Mouse (Mus musculus) thymus, postnatal 36 days (tissue): ENCODE measurements at regions not wholly inside any gene's neighbourhood (a gene's known extent, or its start where the extent isn't known, plus 50 kb on each side); places are given as distances from the start of the nearest gene placed in this dataset.

ENCODE experiments used
- DNase-seq, 2 experiments: peaks; one replicate each; pipeline ENCODE4 v3.0.0; 2022; ENCODE audit warnings: mixed read lengths in 2 of 2

DNA sequence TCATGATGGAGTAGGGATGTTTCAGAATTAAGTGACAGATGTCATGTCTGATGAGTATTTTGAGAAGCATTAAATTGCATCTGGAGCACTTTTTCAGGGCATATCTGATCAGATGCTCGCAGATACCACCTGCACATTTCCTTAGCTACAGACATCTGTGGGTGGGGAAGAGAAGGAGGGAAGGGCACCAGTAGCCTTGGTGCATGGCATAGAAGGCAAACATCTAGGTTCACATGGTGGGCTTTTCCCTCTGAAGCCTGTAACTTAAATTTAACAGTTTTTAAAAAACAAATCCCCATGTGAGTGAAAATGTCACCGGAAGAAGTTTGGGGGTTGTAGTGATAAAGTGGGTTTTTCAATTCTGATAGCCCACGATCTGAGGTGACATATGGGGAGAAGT is 267.1 kb upstream of the Ptger4 start:
- DNase-seq: peak; percentile 32 to 59

DNA sequence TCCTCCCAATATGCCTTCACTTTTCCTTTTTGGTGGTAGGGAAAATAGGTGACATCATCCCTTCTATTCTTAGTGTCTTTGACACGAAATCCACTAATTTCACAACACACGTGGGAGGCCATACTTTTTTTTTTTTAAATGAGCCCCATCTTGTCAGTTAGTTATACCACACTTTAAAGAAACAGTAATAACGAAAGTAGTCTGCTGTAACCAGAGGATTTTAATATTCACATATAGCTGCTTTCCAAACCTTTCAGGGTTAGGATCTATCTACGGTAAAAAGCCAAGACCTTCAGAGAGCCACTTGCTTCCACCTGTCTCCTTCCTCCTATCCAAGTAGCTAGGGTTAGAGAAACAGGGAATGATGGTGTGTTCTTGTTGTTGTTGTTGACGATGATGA is 268.6 kb upstream of the Ptger4 start:
- no peak for DNase-seq

DNA sequence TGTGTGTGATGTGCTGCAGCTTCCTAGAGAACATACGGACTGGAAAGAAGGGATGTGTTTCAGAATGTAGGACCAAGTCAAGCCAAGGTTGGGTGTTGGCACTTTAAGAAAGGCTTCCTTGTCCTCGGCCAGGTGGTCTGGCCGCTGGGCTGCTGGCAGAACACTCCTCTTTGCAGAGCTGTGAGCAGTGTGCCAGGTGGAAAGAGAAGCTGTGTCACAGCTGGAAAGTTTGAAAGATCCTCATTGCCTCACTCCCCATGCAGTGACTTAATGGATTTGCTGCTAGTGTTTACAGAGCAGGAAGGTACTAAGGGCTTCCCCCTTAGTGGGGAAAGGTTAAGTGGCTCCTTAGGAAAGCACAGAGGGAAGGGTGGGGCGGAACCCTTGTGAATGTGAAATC is 269.2 kb upstream of the Ptger4 start:
- DNase-seq: peak; percentile 53 to 63

DNA sequence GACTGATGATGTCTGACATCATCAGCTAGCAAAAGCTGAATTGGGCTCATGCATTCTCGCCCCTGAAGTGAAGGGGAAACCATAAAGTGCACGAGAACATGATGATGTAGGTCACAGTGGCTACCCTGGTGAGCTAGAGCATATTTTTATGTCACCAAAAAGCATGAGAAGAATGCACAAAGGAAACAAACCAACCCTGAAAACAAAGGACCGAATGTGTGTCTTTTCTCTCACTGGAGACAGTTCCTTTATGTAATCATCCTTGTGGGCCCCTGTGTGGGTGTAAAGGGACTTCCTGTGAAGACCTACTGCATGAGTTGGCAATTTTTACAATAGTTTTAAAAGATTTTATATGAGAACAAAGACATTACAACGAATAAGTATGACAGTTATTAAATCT is 270.2 kb upstream of the Ptger4 start:
- peak; percentile 39 to 44 for DNase-seq

DNA sequence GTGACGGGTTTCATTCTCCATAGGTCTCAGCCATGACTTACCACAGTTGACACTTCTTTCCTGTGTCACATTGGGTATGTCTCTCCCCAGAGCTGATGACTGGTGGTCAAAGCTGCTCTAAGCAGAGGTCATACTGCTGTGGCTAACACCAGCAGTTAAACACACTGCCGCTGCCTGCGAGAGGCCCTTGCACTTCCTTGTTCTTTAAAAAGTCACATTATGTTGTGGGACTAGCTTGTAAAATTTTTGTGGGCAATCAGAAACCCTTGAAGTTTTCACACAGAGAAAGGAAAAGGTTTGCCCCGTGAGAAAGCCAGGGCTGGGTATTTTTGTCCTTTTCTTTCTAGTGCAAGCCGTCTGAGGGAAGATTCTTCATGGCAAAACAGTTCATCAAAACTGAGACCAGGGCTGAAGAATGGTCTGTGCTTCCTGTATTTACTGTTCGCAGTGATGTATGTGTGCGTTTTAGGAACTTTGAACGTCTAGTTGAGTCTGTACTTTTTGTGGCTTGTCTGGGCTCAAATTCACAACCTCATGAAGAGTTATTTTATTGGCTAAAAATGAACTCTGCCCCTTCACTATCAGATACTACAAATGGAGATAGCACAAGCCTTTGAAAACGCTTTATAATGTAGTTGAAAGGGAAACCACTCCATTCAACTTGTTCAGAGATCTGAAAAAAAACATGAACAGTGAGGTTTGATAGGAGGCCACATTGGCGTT is 273.4 kb upstream of the Ptger4 start:
- peak; percentile 38 to 43 for DNase-seq

DNA sequence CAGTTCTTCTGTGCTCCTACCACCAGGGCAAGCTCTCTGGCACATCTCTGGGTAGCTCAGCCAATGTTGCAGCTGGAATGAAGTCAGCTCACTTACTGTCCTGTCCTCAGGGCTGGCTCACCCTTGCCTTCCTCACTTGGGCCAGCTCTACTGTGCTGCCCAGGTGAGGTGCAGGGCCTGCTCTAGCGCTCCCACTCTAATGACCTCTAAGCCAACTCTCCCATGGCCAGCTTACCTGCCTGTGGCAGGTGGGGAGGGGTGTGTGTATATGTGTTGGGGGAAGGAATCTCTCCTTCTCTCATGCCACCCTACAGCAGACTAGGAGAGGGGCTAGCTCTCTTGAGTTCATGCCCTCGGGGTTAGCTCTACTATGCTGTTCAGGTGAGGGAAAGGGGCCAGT is 275.6 kb upstream of the Ptger4 start:
- no peak for DNase-seq

DNA sequence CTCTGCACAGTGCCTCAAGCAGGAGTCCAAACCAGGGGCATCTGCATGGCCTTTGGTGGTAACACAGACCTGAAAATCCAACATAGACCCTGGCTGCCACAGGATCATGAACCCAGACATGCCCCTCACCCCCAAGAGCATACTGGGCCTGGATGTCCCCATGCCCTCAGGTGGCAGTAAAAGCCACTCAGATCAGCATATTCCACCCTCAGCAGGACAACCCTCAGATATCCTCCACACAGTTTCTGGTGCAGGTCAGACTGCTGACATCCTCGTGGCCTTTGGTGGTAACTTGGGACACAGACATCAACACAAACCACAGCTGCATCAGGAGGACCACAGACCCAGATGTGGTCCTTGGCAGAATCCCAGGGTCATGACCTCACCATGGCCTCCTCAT is 276.0 kb upstream of the Ptger4 start:
- DNase-seq: no peak

DNA sequence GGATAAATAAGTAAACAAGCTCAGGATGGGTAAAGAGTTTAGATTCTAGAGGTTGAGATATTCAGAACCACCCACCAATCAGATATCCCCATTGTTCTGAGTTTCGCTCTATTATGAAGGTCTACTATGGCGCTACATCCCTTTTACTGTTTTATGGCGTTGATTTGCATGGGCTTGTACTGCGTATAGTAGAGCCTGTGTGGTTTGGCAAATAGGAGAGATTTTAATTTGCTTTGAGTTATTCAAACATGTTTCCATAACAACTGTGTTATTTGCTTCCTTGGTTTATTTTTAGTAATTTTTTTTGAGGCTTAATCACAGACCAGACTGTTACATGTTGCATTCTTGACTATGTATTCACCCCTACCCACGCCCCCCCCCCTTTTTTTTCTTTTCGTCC is 284.6 kb upstream of the Ptger4 start:
- DNase-seq: no peak

DNA sequence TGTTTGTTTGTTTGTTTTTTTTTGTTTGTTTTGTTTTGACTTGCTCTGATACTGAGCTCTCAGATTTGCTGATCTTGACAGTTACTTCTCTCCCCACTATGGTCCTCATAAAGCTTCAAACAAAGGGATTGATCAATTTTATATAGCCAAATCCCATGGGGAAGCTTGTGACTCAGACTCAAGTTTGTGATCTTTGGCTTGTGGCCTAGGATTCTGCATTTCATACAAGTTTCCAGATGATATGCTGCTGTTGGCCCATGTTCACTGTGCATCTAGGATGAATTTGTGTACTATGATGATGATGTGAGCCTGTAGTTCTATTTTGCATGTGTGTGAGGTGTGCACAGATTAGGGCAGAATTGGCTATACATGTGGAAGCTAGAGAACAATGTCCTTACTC is 289.7 kb upstream of the Ptger4 start:
- no peak for DNase-seq

DNA sequence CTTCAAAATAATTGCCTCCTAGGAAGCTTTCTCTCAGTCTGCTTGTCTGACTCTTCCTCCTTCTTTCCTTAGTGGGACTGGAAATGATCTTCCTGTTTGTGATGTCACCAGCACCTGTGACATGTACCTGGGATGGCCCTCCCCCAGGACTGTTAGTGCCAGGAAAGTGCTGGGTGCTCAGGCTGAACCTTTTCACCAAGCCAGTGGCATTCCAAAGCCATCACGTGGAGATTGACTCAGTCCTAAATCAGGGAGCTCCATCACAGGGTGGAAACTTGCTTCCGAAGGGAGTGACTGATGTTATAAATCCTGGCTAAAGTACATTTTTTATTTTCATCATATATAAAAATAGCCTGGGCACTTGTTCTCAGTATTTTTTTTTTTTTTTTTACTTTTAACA is 293.4 kb upstream of the Ptger4 start:
- no peak for DNase-seq

DNA sequence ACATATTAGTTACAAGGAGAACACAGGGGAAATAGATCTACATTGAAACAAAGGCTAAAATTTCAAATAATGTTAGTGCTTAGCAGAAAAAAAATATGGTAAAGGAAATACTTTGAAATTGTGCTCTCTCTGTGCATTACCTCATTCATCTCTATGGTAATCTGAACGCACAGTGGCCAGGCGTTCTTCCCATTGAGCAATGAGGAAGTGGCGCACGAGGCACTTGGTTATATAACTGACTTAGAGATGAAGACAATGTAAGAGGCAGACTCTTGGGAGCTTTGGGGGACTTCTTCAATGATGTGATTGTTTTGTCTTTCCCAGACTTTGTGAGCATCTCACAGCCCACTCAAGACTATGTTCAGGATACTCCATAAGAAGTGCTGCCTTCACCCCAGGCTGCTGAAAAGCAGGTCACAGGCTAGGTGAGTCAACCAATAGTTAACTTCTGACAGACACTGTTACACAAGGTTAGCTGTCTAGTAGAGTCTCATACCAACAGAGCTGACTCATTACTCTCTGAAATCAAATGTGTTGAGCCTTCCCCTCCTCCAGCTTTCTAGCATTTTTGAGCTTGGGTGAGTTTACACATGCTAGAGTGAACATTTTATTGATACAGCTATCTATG is 295.4 kb upstream of the Ptger4 start:
- no peak for DNase-seq

DNA sequence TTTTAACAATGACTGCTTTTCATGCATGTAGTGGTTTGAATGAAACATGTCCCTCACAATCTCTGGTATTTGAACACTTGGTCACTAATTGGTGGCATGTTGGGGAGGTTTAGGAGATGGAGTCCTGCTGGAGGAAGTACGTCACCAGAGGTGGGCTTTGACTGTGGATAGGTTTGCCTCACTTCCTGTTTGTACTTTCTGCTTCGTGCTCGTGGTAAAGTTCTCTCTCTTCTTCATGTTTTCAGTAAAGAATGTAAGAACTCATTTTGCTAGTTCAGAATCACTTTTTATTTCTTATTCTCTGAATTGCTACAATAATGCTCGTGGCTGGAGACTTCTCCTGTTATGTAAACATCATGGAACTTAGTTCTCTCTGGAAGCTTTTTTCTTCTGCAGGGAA is 310.5 kb upstream of the Ptger4 start:
- DNase-seq: no peak

DNA sequence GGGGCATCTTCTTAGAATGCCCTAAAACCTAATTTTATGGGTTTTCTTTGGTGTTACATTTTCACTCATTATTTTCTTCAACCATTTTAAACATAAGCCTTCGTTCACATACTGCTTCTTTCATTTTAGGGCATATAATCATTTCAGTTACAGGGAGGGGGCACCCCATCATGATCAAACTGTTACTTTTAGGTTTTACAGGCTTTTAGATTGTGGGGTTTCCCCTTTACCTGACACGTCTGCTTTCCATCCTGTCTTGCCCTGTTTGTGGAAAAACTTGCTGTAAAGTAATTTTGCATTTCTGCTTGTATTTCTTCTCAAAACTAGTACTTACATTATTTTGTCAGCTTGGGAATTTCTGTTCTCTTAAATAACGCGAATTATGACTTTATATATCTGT is 310.9 kb upstream of the Ptger4 start:
- no peak for DNase-seq

DNA sequence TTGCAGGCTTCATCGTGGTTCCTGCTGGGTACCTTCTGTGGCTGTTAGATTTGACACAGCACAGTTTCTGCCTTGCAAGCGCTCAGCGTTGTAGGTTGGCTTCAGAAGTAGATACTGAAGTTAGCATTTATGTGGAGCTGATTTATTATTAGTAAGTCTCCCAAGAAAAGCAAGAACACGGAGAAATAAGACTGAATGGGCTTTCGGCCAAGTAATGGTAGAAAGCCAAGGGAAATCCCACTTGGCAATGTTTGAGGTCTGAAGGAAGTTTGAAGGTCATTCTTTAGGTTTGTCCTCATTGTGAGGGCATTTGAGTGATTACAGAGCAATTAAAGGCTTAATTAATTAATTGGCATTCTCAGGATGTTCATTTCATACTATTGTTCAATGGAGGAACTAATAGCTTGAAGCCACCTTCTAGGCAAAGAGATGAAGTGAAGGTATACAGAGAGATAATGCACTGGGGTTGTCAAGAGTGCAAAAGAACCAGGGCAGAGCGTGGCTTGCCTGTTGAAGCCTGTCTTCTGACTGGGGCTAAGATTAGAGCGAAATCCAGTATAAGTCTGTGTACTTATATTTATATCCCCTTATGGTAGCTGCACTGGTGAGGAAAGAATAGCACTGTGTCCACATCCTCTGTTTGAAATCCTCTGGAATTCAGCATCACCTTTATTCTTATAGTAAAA is 311.5 kb upstream of the Ptger4 start:
- DNase-seq: no peak

DNA sequence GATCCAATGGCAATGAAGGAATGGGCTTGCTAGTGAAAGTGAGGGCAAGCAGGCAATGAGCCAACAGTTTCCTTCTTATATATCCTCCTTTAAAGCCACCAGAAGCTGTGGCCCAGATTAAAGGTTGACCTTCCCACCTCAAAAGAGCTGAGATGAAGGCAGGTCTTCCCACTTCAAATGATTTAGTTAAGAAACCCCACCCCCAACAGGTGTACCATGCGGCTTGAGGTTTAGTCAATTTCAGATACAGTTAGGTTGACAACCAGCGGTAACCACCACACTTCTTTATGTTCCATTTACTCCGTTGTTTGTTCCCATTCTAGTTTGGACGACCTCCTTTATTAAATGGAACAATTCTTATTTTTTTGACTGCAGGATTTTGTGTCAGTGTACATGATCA is 317.8 kb upstream of the Ptger4 start:
- no peak for DNase-seq

DNA sequence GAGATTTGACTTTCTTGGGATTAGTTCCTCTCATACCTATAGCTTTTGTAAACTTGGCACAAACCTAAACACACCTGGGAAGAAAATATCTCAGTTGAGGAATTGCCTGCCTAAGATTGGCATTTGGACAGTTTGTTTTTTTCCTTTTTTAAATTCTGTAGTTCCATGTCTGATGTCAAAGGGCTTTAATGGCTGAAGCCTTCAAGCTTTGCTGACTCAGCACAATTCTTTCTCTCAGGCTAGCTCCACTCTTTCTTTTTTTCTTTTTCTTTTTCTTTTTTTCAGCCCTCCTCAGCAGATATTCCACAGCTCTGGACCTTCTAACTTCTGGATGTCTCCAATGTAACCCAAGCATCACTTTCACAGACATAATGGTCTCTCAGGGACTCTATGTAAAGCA is 330.4 kb upstream of the Ptger4 start:
- DNase-seq: no peak

DNA sequence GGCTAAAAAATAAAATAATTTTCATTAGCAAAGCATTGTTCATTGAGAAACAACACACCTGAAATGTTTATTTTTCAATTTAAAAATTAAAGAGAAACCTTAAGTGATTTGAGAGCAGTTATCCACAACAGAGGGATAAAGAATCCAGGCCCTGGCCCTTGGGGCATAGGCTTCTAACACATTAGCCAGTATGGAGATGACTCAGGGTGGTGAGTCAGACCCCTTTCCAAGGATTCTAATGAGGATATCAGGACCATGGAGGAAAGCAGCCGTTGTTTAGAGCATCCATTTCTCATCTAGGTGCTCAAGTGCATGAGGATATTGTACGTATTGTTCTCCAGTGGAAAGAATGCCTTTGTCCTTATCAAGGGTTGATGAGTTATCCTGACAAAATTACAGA is 335.6 kb upstream of the Ptger4 start:
- no peak for DNase-seq

DNA sequence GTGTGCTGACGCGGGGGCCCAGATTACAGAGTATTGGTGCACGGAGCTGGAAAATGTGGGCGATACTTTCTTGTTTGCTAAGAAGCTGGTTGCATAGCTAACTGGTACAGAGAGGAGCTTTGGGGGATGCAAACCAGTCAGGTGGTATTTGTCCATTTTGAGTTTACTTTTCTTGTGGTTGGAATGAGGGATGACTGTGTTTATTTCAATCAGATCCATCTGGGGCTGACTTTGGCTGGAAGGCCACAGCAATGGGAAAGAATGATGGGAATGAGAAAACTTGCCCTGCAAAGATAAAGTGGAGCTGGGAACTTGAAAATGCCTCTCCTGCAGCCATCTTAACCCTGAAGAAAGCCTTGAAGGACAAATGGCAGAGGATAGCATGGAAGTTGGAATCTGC is 336.4 kb upstream of the Ptger4 start:
- DNase-seq: no peak

DNA sequence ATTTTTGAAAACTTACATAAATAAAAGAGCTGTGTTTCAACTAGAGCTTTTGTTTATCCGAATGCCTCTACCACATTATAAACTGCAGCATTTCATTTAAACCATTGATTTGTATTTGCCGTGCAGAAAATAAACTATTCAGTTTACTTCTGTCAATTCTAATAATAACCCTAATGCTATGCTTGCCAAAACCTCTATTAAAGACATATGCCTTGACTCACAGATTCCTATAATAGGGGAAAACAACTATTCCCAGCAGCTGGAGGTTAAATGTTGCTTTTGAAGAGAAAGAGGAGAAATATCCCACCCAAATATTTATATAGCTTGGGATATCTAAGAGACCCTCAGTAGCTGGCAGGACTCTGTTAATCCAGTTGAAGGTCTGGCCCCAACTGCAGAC is 340.4 kb upstream of the Ptger4 start:
- DNase-seq: no peak

DNA sequence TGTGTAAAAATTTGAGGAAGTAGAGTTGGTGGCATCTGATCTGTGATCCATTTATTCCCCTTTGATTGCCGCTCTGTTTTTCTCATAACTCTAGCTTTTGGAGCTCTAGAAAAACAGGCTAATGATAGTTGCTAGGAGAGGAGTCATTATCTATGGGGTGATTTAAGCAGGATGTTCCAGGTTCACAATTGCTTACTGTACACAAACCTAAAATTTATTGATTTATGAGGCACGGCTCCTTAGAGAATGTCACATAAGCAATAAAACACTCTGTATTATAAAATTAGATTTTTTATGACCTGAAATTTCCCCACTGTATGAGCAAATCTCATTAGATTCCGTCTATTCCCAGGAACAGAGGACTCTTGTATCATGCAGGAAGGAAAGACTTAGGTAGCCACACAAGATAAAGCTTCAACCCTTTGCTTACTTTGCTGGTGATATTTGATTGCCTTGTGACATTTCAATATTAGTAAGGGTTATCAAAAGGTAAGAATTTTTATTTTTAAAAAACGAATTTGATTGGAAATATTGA is 360.8 kb upstream of the Ptger4 start:
- no peak for DNase-seq

DNA sequence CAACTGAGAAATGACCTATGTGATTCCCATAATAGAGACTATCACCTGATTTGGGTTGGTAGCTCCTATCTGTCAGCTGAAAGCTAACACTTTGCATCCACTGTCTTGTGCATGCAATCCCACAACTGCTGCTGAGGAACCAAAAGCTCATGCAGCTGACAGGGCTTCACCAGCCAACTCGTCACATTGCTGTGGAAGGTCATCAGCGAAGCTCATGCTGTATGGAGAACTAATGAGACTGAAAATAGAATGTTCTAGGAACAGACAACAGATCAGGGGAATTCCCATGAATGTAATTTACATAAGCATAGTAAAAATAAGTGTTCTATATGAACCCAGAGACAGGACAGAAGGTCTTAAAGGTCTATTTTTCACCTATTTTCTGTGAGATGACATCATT is 363.5 kb upstream of the Ptger4 start:
- DNase-seq: no peak

DNA sequence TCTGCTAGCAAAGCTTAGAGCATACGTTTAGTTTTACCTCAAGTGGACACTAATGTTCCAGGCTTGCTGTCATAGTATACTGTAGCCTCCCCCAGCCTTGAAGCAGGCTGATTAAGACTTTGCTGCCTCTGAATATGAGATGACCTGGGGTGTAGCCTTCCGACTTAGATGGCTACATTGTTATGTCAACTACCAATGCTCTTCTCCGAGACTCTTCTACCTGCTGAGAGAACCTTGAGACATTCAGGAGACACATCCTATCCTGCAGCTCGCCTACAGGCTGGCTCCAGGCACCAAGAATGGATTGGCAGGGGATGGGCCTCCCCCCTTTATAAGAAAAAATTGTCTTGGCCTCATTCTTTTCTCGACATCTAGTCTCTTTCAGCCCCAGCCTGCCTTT is 379.0 kb upstream of the Ptger4 start:
- no peak for DNase-seq

DNA sequence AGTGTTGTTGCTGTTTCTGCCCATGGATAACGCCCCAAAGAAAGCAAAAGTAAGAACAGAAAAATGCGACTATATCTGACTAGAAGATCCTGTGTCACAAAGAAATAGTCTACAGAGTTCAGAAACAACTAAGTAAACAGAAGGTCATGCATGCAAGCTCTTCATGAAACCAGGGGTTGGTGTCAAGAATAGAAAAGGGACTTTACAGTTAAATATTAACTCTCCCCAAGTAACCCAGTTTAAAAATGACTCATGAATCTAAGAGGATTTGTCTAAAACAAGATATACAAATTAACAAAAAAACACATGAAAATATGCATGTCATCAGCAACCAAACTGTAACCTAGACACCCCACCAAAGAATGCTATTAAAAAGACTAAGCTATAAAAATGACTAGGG is 381.4 kb upstream of the Ptger4 start:
- DNase-seq: no peak

DNA sequence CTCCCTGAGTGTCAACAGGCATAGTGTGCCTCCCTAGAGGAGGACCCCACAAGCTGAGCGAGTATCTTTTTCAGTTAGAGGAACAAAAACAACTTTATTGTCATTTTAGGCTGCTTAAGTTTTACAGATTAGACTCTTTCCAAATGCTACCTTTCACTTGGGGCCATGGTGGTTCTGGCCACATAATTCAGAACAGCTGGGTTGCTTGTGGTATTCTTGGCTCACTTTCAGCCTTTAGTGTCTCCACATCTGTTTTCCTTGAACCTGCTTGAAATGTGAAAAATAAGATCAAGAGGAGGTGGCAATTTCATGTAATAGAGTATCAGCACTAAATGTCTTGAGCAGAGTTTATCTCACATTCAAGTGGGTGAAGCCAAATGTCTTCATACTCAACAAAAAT is 402.7 kb upstream of the Ptger4 start:
- DNase-seq: no peak
